Comparison of ENCODE assay signal across 14 mouse cellular contexts in the genomic region with DNA sequence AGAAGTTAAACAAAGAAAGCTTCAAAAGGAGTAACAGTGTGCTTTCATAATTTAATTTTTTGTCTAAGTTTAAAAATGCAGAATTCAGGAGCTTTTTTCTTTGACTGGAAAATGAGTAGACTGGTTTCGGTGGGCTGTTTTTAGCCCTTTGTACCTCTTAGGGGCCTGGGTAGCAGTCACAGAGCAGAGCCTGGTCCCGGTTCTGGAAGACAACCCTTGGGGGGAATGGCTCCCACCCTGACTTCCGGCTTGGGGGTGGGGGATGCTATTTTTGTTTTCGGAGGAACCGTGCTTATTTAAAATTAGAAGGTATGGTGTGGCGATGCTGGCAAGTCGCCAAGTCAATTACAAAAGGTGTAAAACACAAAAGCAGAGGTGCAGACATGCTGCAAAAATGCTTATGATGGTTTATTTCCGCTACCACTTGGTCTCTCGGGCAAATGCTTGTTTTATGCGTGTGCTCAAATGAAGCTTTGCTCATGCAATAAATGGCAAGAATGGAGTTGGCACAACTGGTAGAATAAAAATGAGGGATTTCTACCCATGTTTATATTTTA. TPM values are rescaled to one million over a fixed set of nuclear protein-coding genes. Genes with fewer than 3 reads are reported as not detected.
DNase-seq lines count a peak whose midpoint lies in the region; ATAC-seq and TF ChIP-seq lines count a peak whose summit lies in the region.
"Had no signal": no experiment of that assay in that cellular context is flagged by ENCODE, and none has a peak within 500 bp of the region (broad histone marks: within the 10 kb centered on the region; RNA-seq: fewer than 3 reads in every experiment).

No protein-coding gene starts in this region.

- H3K9me3 ChIP-seq in heart, embryonic 11.5 days (replicated peaks; ENCODE audit: control insufficient read depth, low read length) = no peaks in the 10 kb centered on the region
- no peaks in the 10 kb centered on the region for H3K9me3 ChIP-seq in kidney, postnatal 0 days (replicated peaks; ENCODE audit: low read length)
- H3K9me3 ChIP-seq in limb, embryonic 12.5 days = no peaks in the 10 kb centered on the region
- H3K9me3 ChIP-seq: limb, embryonic 15.5 days had no signal

- H3K9ac ChIP-seq in heart, embryonic 11.5 days (ENCODE audit: low read depth, low read length) = no peak overlapping the region
- H3K9ac ChIP-seq in kidney, postnatal 0 days (ENCODE audit: low read depth, low read length) = no peak overlapping the region
- no peak overlapping the region for H3K9ac ChIP-seq in limb, embryonic 12.5 days (replicated peaks)
- H3K9ac ChIP-seq: limb, embryonic 15.5 days had no signal

- TF ChIP-seq POLR2A in kidney, adult 2 months (IDR thresholded peaks at IDR 0.05; ENCODE audit: low read depth, low read length) = no peak
- TF ChIP-seq POLR2A in brain, embryonic 14.5 days (IDR thresholded peaks at IDR 0.05; ENCODE audit: borderline replicate concordance, extremely low read depth, insufficient read depth, insufficient read length, poor library complexity, severe bottlenecking) = no peak

- H3K4me3 ChIP-seq in heart, embryonic 11.5 days (ENCODE audit: low read depth, low read length) = no peak overlapping the region
- no peak overlapping the region for H3K4me3 ChIP-seq in kidney, postnatal 0 days (replicated peaks; ENCODE audit: low read depth, low read length)
- H3K4me3 ChIP-seq in kidney, adult 2 months (ENCODE audit: insufficient read depth, low read depth, low read length) = no peak overlapping the region
- no peak overlapping the region for H3K4me3 ChIP-seq in limb, embryonic 12.5 days (replicated peaks)
- H3K4me3 ChIP-seq: limb, embryonic 15.5 days had no signal

- peaks cover 24% of the 10 kb centered on the region; the same call in 1 of the 2 replicates for H3K4me1 ChIP-seq in heart, embryonic 11.5 days (ENCODE audit: control insufficient read depth, insufficient read depth, low read length)
- H3K4me1 ChIP-seq in kidney, postnatal 0 days (replicated peaks; ENCODE audit: insufficient read depth, low read length) = no peaks in the 10 kb centered on the region; the same call in 1 of the 2 replicates
- no peaks in the 10 kb centered on the region for H3K4me1 ChIP-seq in kidney, adult 2 months (ENCODE audit: control insufficient read depth, insufficient read depth, low read length)
- H3K4me1 ChIP-seq in limb, embryonic 12.5 days (replicated peaks) = peaks cover 18% of the 10 kb centered on the region

- no peak for DNase-seq in heart, adult 9 months (ENCODE audit: low spot score in 2 of 2)
- no peak for DNase-seq in kidney, postnatal 0 days (ENCODE audit: low spot score)
- DNase-seq in kidney, adult 2 months = no peak
- DNase-seq in brain, embryonic 14.5 days (ENCODE audit: low read depth) = peak; percentile 71
- DNase-seq in gastrocnemius, postnatal 36 days = no peak
- DNase-seq: cerebellum, postnatal 36 days; lung, postnatal 10 days had no signal

- H3K27ac ChIP-seq in heart, embryonic 11.5 days (ENCODE audit: low read depth, low read length) = peak overlapping the region; percentile 76; the same call in 1 of the 2 replicates
- H3K27ac ChIP-seq in kidney, postnatal 0 days = no peak overlapping the region
- H3K27ac ChIP-seq in kidney, adult 2 months (ENCODE audit: insufficient read depth, low read depth, low read length) = no peak overlapping the region
- H3K27ac ChIP-seq in limb, embryonic 12.5 days = no peak overlapping the region
- H3K27ac ChIP-seq: limb, embryonic 15.5 days had no signal

- WGBS in heart, embryonic 11.5 days (ENCODE audit: insufficient replicate concordance) = 61% methylated on average over 10 of the region's 10 CpGs
- WGBS in kidney, postnatal 0 days = 49% methylated on average over 10 of the region's 10 CpGs
- 34% methylated on average over 10 of the region's 10 CpGs for WGBS in kidney, adult 2 months
- 52% methylated on average over 10 of the region's 10 CpGs for WGBS in limb, embryonic 12.5 days

- peak overlapping the region; percentile 2; the same call in 1 of the 2 replicates for H3K4me2 ChIP-seq in heart, embryonic 11.5 days
- peak overlapping the region; percentile 15; the same call in 1 of the 2 replicates for H3K4me2 ChIP-seq in kidney, postnatal 0 days (ENCODE audit: low read length)
- peak overlapping the region; percentile 16; the same call in 1 of the 2 replicates for H3K4me2 ChIP-seq in limb, embryonic 12.5 days
- H3K4me2 ChIP-seq: limb, embryonic 15.5 days had no signal

- intact Hi-C loops in gastrocnemius, postnatal 36 days (cut with DNase I) = no loop called here

- TF ChIP-seq CTCF in kidney, postnatal 0 days (IDR thresholded peaks at IDR 0.05; ENCODE audit: low read depth) = no peak
- TF ChIP-seq CTCF in kidney, adult 2 months (conservative IDR thresholded peaks at IDR 0.05; ENCODE audit: insufficient read depth, insufficient read length, low read depth, low read length) = no peak
- TF ChIP-seq CTCF in brain, embryonic 14.5 days (IDR thresholded peaks at IDR 0.05; ENCODE audit: borderline replicate concordance, extremely low read depth, insufficient read depth, insufficient read length) = no peak

- ATAC-seq in heart, embryonic 11.5 days (replicated peaks; ENCODE audit: insufficient number of reproducible peaks, low FRiP score, low TSS enrichment) = no peak
- no peak for ATAC-seq in kidney, postnatal 0 days (replicated peaks; ENCODE audit: low FRiP score, low read depth)
- ATAC-seq in limb, embryonic 12.5 days (ENCODE audit: insufficient number of reproducible peaks, insufficient read depth, low FRiP score, low TSS enrichment, low read depth) = no peak
- no peak for ATAC-seq in granulocyte monocyte progenitor cell, adult 5-6 weeks (replicated peaks; ENCODE audit: poor library complexity, severe bottlenecking)
- ATAC-seq: intestine, embryonic 16.5 days; Patski had no signal

- H3K36me3 ChIP-seq in heart, embryonic 11.5 days (ENCODE audit: control insufficient read depth, insufficient read depth, low read length) = no peaks in the 10 kb centered on the region
- H3K36me3 ChIP-seq in kidney, postnatal 0 days (ENCODE audit: insufficient read depth, low read length) = no peaks in the 10 kb centered on the region
- no peaks in the 10 kb centered on the region for H3K36me3 ChIP-seq in kidney, adult 2 months (ENCODE audit: control insufficient read depth, insufficient read depth, low read length)
- peaks cover 4% of the 10 kb centered on the region; the same call in 1 of the 2 replicates for H3K36me3 ChIP-seq in limb, embryonic 12.5 days
- H3K36me3 ChIP-seq: limb, embryonic 15.5 days had no signal

- no peaks in the 10 kb centered on the region for H3K27me3 ChIP-seq in heart, embryonic 11.5 days (ENCODE audit: control insufficient read depth, insufficient read depth, low read length)
- no peaks in the 10 kb centered on the region for H3K27me3 ChIP-seq in kidney, postnatal 0 days (ENCODE audit: insufficient read depth, low read length)
- H3K27me3 ChIP-seq in kidney, adult 2 months (replicated peaks; ENCODE audit: control insufficient read depth, insufficient read depth, low read length) = no peaks in the 10 kb centered on the region
- H3K27me3 ChIP-seq in limb, embryonic 12.5 days = no peaks in the 10 kb centered on the region
- H3K27me3 ChIP-seq: limb, embryonic 15.5 days had no signal

RNA-seq across cellular contexts. Expression of gene Homer2, which starts 34.5 kb away (rescaled TPM):
- polyA plus RNA-seq in heart, embryonic 11.5 days (2014; fragmentation: Nextera tagmentation; extraction: Ambion mirVana) = 121 and 129 TPM in 2 replicates
- polyA plus RNA-seq in kidney, postnatal 0 days (2015; fragmentation: Nextera tagmentation; extraction: Ambion mirVana) = 8.2 and 8.4 TPM in 2 replicates
- polyA plus RNA-seq in kidney, adult 2 months (2012; rRNA removed) = 0.96 and 1.1 TPM in 2 replicates
- 12.9 and 17.1 TPM in 2 replicates for polyA plus RNA-seq in brain, embryonic 14.5 days (2012; rRNA removed)
- 42.5 and 46.7 TPM in 2 replicates for polyA plus RNA-seq in limb, embryonic 12.5 days (2016; fragmentation: Nextera tagmentation; extraction: Ambion mirVana)
- 10 to 100 TPM; 42.9 to 66.0 TPM for total RNA-seq in gastrocnemius, postnatal 36 days (2021)
- 0.11 and 0.39 TPM in 2 replicates for total RNA-seq in granulocyte monocyte progenitor cell, adult 5-6 weeks (2014; fragmentation: Nextera tagmentation)
- total RNA-seq in granulocyte monocyte progenitor cell, adult 5-6 weeks (2017) = 1.5 and 5.2 TPM in 2 replicates
- total RNA-seq: monocyte, adult 5-6 weeks had no signal
